Mouse (Mus musculus) cerebral cortex, adult 2 months (tissue): ENCODE results near the gene Sptssb.

Source experiments
- WGBS: fragments of 180-500 bp; shearing (Covaris S2); methylation state at CpG from one replicate; pipeline ENCODE4 v1.1.7; 2018; 5-methylcytosine and 5-hydroxymethylcytosine counted together

Sptssb gene

GRCm38 (mm10) chr3:69859858-69860588 is at the start of gene Sptssb:
Sptssb (minus strand) TSS chr3:69859940.
- WGBS, result 3% methylated on average over 24 of the region's 24 CpGs

GRCm38 (mm10) chr3:69908074-69908473 is 48.3 kb upstream of the Sptssb start:
- 58% methylated on average over 4 of the region's 4 CpGs for WGBS

- 38% methylated on average over 6 of the region's 6 CpGs for WGBS
Observed at GRCm38 (mm10) chr3:69907564-69907963, 47.8 kb upstream of the Sptssb start.

GRCm38 (mm10) chr3:69902787-69903477 is 43.2 kb upstream of the Sptssb start:
- WGBS, result 63% methylated on average over 9 of the region's 9 CpGs

GRCm38 (mm10) chr3:69902382-69902781 is 42.6 kb upstream of the Sptssb start:
- 57% methylated on average over 2 of the region's 2 CpGs for WGBS

GRCm38 (mm10) chr3:69900335-69900734 is 40.6 kb upstream of the Sptssb start:
- 74% methylated on average over 5 of the region's 5 CpGs for WGBS

- 58% methylated on average over 7 of the region's 8 CpGs for WGBS
Observed at GRCm38 (mm10) chr3:69897917-69898594, 38.3 kb upstream of the Sptssb start.

GRCm38 (mm10) chr3:69895516-69895915 is 35.8 kb upstream of the Sptssb start:
- 94% methylated on average over 11 of the region's 11 CpGs for WGBS

- 89% methylated on average over 9 of the region's 9 CpGs for WGBS
Observed at GRCm38 (mm10) chr3:69892187-69893094, 32.7 kb upstream of the Sptssb start.

- WGBS, result 86% methylated on average over 2 of the region's 2 CpGs
Observed at GRCm38 (mm10) chr3:69885866-69886265, 26.1 kb upstream of the Sptssb start.

- WGBS, result 58% methylated on average over 1 of the region's 1 CpGs
Observed at GRCm38 (mm10) chr3:69883710-69884109, 24.0 kb upstream of the Sptssb start.

- WGBS, result 43% methylated on average over 2 of the region's 2 CpGs
Observed at GRCm38 (mm10) chr3:69877538-69877937, 17.8 kb upstream of the Sptssb start.

GRCm38 (mm10) chr3:69874721-69875120 is 15.0 kb upstream of the Sptssb start:
- WGBS, result 83% methylated on average over 3 of the region's 3 CpGs

- whole genome bisulfite sequencing, result 73% methylated on average over 6 of the region's 6 CpGs
Observed at GRCm38 (mm10) chr3:69872661-69873327, 13.1 kb upstream of the Sptssb start.

GRCm38 (mm10) chr3:69871174-69871573 is 11.4 kb upstream of the Sptssb start:
- WGBS, result 67% methylated on average over 14 of the region's 14 CpGs

- WGBS, result 88% methylated on average over 8 of the region's 8 CpGs
Observed at GRCm38 (mm10) chr3:69869702-69870101, 10.0 kb upstream of the Sptssb start.

- 45% methylated on average over 9 of the region's 9 CpGs for WGBS
Observed at GRCm38 (mm10) chr3:69861789-69862395, 2.2 kb upstream of the Sptssb start.

- WGBS, result under 1% methylated on average over 40 of the region's 40 CpGs
Observed at GRCm38 (mm10) chr3:69860589-69861521, 1.1 kb upstream of the Sptssb start.

GRCm38 (mm10) chr3:69839485-69839884 is 20.3 kb downstream of the Sptssb start:
- WGBS, result 92% methylated on average over 6 of the region's 6 CpGs
